Mouse (Mus musculus) intestine, postnatal 0 days (tissue): ENCODE measurements at regions not wholly inside any gene's neighbourhood (a gene's known extent, or its start where the extent isn't known, plus 50 kb on each side); places are given as distances from the start of the nearest gene placed in this dataset.
A peak's percentile ranks its signal among the peaks of the same experiment; 100 is the strongest.

Experiments
- ATAC-seq: fragments of 200-750 bp; cut with Nextera tagmentation; 2 replicates; pipeline ENCODE4 v1.8.0; 2017; ENCODE audit warnings: mild to moderate bottlenecking, moderate TSS enrichment, moderate library complexity
- H3K27ac ChIP-seq: fragments of 300-500 bp; sonication (generic); 2 replicates; pipeline ENCODE4 v1.5.1; 2014; ENCODE audit warnings: mild to moderate bottlenecking, low read depth, low read length, moderate library complexity
- H3K27me3 ChIP-seq: fragments of 300-500 bp; sonication (generic); replicated peaks from 2 replicates; pipeline ENCODE4 v1.6.1; 2014; ENCODE audit warnings: low read length, mixed read lengths; ENCODE audit not compliant: control insufficient read depth, insufficient read depth
- H3K36me3 ChIP-seq: fragments of 300-500 bp; sonication (generic); 2 replicates; pipeline ENCODE4 v1.6.1; 2014; ENCODE audit warnings: mild to moderate bottlenecking, moderate library complexity; ENCODE audit not compliant: control insufficient read depth, insufficient read depth
- H3K4me1 ChIP-seq: fragments of 300-500 bp; sonication (generic); replicated peaks from 2 replicates; pipeline ENCODE4 v1.6.1; 2014; ENCODE audit warnings: antibody characterized with exemption, low read length, mixed read lengths; ENCODE audit not compliant: control insufficient read depth, insufficient read depth
- H3K4me2 ChIP-seq: fragments of 300-500 bp; sonication (generic); replicated peaks from 2 replicates; pipeline ENCODE4 v1.6.1; 2014; ENCODE audit warnings: low read depth, mild to moderate bottlenecking, moderate library complexity
- H3K4me3 ChIP-seq: fragments of 300-500 bp; sonication (generic); 2 replicates; pipeline ENCODE4 v1.5.1; 2014; ENCODE audit warnings: low read depth, low read length
- H3K9ac ChIP-seq: fragments of 300-500 bp; sonication (generic); 2 replicates; pipeline ENCODE4 v1.6.1; 2014; ENCODE audit warnings: mild to moderate bottlenecking, low read depth, low read length
- H3K9me3 ChIP-seq: fragments of 300-500 bp; sonication (generic); 2 replicates; pipeline ENCODE4 v1.6.1; 2016; ENCODE audit warnings: mixed run types; ENCODE audit not compliant: control insufficient read depth
- CTCF ChIP-seq: sonication (generic); IDR thresholded peaks from 2 replicates; pipeline ENCODE4 v1.5.1; 2016; ENCODE audit warnings: low read depth, mild to moderate bottlenecking, control low read depth, antibody characterized with exemption, moderate library complexity
- WGBS: fragments of 180-500 bp; shearing (Covaris S2); extraction: QIAGEN DNeasy Blood & Tissue Kit; methylation state at CpG from one replicate; pipeline ENCODE4 v1.1.7; 2014; 5-methylcytosine and 5-hydroxymethylcytosine counted together

GRCm38 (mm10) chr1:90677651-90678201 is 74.9 kb downstream of the Cops8 start:
- no peak for ATAC-seq
- no peak for TF ChIP-seq CTCF
- no peak overlapping the region for H3K4me2 ChIP-seq
- no peak overlapping the region for H3K27ac ChIP-seq
- H3K27me3 ChIP-seq: no peaks in the 10 kb centered on the region
- H3K9ac ChIP-seq: no peak overlapping the region
- no peaks in the 10 kb centered on the region for H3K4me1 ChIP-seq
- 62% methylated on average over 1 of the region's 1 CpGs for WGBS
- no peaks in the 10 kb centered on the region for H3K36me3 ChIP-seq
- H3K4me3 ChIP-seq: no peak overlapping the region
- no peaks in the 10 kb centered on the region for H3K9me3 ChIP-seq

GRCm38 (mm10) chr1:90678416-90678815 is 75.6 kb downstream of the Cops8 start:
- no peak for TF ChIP-seq CTCF
- Histone ChIP-seq H3K4me1 (no peaks in the 10 kb centered on the region), H3K9ac (no peak overlapping the region), H3K9me3 (no peaks in the 10 kb centered on the region), H3K27ac (no peak overlapping the region), H3K4me2 (no peak overlapping the region), H3K4me3 (no peak overlapping the region), H3K36me3 (no peaks in the 10 kb centered on the region), H3K27me3 (no peaks in the 10 kb centered on the region)
- ATAC-seq: no peak
- 54% methylated on average over 2 of the region's 2 CpGs for WGBS

GRCm38 (mm10) chr1:90688086-90688485 is 85.3 kb downstream of the Cops8 start:
- Histone ChIP-seq H3K9me3 (no peaks in the 10 kb centered on the region), H3K4me3 (no peak overlapping the region), H3K27me3 (no peaks in the 10 kb centered on the region), H3K27ac (no peak overlapping the region), H3K9ac (no peak overlapping the region), H3K4me1 (no peaks in the 10 kb centered on the region), H3K36me3 (no peaks in the 10 kb centered on the region), H3K4me2 (no peak overlapping the region)
- WGBS: 92% methylated on average over 5 of the region's 5 CpGs
- ATAC-seq: no peak
- no peak for TF ChIP-seq CTCF

GRCm38 (mm10) chr1:90690591-90691116 is 87.9 kb downstream of the Cops8 start:
- peak; percentile 43; the same call in 1 of the 2 replicates for ATAC-seq
- Histone ChIP-seq H3K4me1 (no peaks in the 10 kb centered on the region), H3K9ac (no peak overlapping the region), H3K4me2 (no peak overlapping the region), H3K27ac (peak overlapping the region; percentile 50; the same call in 1 of the 2 replicates), H3K4me3 (no peak overlapping the region), H3K27me3 (no peaks in the 10 kb centered on the region), H3K36me3 (no peaks in the 10 kb centered on the region), H3K9me3 (no peaks in the 10 kb centered on the region)
- no peak for TF ChIP-seq CTCF
- WGBS: 47% methylated on average over 4 of the region's 4 CpGs

- Histone ChIP-seq H3K9ac (no peak overlapping the region), H3K9me3 (no peaks in the 10 kb centered on the region), H3K4me2 (no peak overlapping the region), H3K4me3 (no peak overlapping the region), H3K27me3 (no peaks in the 10 kb centered on the region), H3K36me3 (no peaks in the 10 kb centered on the region), H3K27ac (peak overlapping the region; percentile 50; the same call in 1 of the 2 replicates), H3K4me1 (no peaks in the 10 kb centered on the region)
- peak; percentile 44 for TF ChIP-seq CTCF
- WGBS: 52% methylated on average over 6 of the region's 6 CpGs
- no peak for ATAC-seq
Observed at GRCm38 (mm10) chr1:90691157-90691594, 88.4 kb downstream of the Cops8 start.

- H3K27me3 ChIP-seq: no peaks in the 10 kb centered on the region
- no peaks in the 10 kb centered on the region for H3K4me1 ChIP-seq
- no peaks in the 10 kb centered on the region for H3K9me3 ChIP-seq
- H3K4me3 ChIP-seq: no peak overlapping the region
- H3K9ac ChIP-seq: no peak overlapping the region
- no peak for ATAC-seq
- H3K27ac ChIP-seq: no peak overlapping the region
- H3K4me2 ChIP-seq: no peak overlapping the region
- 43% methylated on average over 1 of the region's 1 CpGs for WGBS
- no peak for TF ChIP-seq CTCF
- no peaks in the 10 kb centered on the region for H3K36me3 ChIP-seq
Observed at GRCm38 (mm10) chr1:90692851-90693250, 90.1 kb downstream of the Cops8 start.
